Mouse (Mus musculus): Measurements from ENCODE around the gene Armt1. TPM values are rescaled to one million over a fixed set of nuclear protein-coding genes. Genes with fewer than 3 reads are reported as not detected.
"Not testable (repeated sequence)": the region's sequence is repeated elsewhere in the genome, so short reads cannot be mapped to it uniquely, and the experiment has no call there.

Gene Armt1
- polyA plus RNA-seq, 1 experiment: 7.3 TPM

GRCm38 (mm10) chr10:4433871-4434270, 1.6 kb downstream of the Armt1 start:
- DNase-seq (ENCODE audit: low read depth): not testable (repeated sequence)

- no peak for DNase-seq (ENCODE audit: low read depth)
These were observed 3.1 kb downstream of the Armt1 start for GRCm38 (mm10) chr10:4435416-4435815.

GRCm38 (mm10) chr10:4456409-4456808, 24.1 kb downstream of the Armt1 start:
- DNase-seq (ENCODE audit: low read depth): no peak

DNA sequence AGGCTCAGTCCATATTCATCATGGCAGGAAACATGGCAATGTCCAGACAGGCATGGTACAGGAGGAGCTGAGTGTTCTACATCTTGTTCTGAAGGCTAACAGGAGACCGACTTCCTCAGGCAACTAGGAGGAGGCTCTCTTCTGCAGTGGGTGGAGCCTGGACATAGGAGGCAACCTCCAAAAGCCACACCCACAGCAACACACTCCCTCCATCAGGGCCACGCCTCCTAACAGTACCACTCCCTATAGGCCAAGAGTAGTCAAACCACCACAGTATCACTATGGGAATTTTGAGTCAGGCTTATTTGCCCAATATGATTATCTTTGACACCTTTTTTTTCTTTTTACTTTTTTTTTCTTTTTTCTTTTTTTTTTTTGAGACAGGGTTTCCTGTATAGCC, 27.9 kb downstream of the Armt1 start:
- no peak for DNase-seq (ENCODE audit: low read depth)

DNA sequence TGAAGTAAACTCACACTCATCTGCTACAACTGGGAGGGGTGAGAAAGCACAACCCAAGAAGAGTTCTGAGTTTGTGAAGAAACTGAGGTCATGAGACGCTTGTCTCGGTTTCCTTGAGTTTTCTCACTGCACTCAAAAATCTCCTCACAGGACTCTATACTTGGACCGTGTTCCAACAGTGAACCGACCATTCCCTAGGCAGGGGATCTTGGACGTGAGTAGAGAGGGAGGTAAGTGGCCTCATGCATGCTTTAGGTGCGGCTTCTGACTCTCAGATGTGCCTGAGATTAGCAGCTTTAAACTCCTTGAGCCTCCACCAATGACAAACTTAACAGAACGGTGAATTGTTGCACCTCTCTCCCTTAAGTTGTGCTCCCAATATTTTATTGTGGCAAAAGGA, 33.5 kb downstream of the Armt1 start:
- DNase-seq (ENCODE audit: low read depth): no peak

DNA sequence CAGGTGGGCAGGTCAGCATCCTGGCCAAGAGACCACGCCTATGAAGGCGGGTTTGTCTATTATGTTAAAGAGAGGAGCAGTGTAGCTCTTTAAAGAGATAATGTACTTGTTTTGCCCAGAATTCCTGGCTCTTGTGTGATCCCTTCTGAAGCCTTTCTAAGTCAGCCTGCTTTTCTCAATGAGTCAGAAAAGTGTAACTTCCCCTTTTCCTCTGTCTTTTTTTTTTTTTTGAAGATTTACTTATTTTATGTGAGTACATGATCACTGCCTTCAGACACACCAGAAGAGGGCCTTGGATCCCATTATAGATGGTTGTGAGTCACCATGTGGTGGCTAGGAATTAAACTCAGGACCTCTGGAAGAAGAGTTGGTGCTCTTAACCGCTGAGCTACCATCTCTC, 37.1 kb downstream of the Armt1 start:
- no peak for DNase-seq (ENCODE audit: low read depth)

- DNase-seq (ENCODE audit: low read depth): no peak
These were observed 41.3 kb downstream of the Armt1 start for GRCm38 (mm10) chr10:4473591-4473993.

- DNase-seq (ENCODE audit: low read depth): peak; percentile 52
These were observed 43.2 kb downstream of the Armt1 start for GRCm38 (mm10) chr10:4475431-4475830.

GRCm38 (mm10) chr10:4476604-4477003, 44.3 kb downstream of the Armt1 start:
- no peak for DNase-seq (ENCODE audit: low read depth)

DNA sequence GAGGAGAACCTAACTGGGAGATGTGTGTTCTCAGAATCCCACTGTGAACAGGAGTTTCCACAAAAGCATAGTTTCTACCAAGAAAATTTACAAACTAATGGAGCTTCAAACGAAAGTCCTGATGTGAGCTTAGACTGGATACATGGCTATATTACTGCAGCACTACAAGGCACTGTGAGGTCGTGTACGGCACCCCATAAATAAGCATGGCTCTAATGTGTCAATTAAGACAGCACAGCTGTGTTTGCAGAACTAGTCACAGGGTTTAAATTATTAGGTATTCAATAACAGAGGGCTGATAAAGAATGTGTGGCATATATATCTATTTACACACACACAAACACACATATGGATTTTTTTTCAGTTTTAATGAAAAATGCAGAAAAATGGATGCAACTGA, 48.7 kb downstream of the Armt1 start:
- no peak for DNase-seq (ENCODE audit: low read depth)

GRCm38 (mm10) chr10:4481695-4482094, 49.4 kb downstream of the Armt1 start:
- DNase-seq (ENCODE audit: low read depth): no peak

DNA sequence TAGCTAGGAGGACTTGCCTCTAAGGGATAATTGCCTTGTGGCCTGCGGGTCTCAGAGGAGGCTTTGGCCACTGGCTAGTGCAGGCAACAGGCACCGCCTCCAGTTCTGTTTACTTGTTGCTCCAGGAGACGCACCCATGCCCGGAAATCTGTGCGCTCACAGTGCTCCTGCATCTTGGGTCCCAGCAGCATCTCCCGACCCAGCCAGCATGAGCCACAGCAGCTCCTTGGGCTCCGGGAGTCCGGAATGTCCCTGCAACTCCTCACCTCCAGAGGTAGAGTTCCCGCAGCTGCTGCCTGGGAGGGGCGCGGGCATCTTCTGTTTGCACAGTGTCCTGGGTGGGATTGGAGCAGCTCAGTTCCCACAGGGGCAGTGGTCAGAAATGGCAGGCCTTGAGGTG, 50.1 kb downstream of the Armt1 start, which contains the start of gene Ccdc170:
TSS of gene Ccdc170 (plus strand) at position 148 of the 400 bp plus-strand sequence.
- DNase-seq (ENCODE audit: low read depth): no peak

DNA sequence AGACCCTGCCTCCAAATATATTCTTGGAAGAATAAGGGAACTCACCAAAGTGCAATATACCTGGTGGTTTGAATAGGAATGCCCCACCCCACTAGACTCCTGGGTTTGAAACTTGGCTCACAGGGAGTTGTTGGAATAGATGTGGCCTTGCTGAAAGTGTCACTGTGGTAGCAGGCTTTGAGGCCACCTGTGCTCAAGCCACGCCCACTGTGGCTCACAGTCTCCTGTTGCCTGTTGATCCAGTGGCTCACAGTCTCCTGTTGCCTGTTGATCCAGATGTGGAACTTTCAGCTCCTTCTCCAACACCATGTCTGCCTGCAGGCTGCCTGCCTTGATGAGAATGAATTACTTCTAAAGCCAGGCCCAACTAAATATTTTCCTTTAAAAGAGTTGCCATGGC, 51.6 kb downstream of the Armt1 start:
- DNase-seq (ENCODE audit: low read depth): no peak

DNA sequence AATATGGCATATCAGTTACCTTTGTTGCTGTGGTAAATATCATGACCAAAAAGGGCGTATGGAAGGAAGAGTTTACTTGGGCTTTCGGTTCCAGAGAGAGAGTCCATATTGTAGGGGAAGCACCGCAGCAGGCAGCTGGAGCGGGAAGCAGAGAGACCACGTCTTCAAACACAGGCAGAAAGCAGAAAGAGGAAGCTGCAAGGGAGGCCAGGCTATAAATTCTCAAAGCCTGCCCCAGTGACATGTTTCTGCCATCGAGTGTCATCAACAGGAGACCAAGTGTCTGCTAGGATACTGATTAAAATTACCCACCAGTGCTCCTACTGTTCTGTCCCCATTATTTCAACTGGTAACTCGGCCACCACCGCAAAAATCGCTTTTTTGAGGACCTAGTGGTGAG, 52.7 kb downstream of the Armt1 start:
- no peak for DNase-seq (ENCODE audit: low read depth)

GRCm38 (mm10) chr10:4489865-4490264, 57.6 kb downstream of the Armt1 start:
- no peak for DNase-seq (ENCODE audit: low read depth)

DNA sequence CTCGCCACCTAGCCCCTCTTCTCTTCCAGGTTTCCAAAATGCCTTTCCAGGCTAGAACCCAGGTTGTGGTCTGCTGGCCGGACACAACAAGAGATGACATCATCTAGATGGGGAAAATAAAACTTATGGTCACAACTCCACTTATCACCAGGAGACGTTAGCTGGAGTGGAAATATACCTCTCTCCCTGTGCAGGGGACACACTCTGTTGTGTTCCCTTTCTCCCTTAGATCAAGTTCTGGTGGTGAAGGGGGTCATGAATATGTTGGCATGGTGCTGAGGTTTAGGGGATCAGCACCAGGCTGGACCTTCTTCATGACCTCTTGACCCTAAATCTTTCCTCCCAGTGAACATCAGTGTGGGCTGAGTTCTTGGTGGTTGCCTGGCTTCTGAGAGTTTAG, 59.0 kb downstream of the Armt1 start:
- no peak for DNase-seq (ENCODE audit: low read depth)

DNA sequence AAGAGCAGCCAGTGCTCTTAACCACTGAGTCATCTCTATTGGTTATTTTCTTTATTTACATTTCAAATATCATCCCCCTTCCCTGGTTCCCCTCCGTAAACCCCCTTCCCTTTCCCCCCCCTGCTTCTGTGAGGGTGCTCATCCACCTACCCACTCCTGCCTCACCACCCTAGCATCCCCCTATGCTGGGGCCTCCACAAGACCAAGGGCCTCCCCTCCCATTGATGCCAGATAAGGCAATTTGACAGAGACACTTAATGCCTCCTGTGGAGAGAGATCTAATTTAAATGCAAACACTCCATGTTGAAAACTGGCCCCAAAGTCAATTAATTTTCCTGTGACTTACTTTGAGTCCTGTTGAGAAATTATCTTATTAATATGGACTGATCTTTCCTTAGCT, 59.8 kb downstream of the Armt1 start:
- no peak for DNase-seq (ENCODE audit: low read depth)

DNA sequence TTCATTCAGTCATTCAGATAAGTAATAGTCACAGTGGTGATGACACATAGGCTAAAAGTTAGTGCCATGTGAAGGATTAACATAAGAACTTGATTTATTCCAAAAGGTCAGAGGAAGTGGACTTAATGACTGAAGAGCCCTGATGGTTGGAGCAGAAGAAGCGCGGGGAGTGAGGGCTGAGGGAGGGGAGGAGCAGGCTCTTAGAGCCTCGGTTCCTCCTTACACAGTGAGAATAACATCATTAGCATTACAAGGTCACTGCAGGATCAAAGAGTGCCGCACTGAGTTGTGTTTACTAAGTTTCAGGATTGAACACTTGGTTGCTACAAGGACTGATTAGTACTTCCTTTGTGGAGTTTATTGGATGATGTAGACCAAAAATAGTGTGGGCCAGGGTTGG, 60.6 kb downstream of the Armt1 start:
- DNase-seq (ENCODE audit: low read depth): no peak

GRCm38 (mm10) chr10:4503251-4503650, 71.0 kb downstream of the Armt1 start:
- DNase-seq (ENCODE audit: low read depth): no peak

Other genes starting within 250 kb of the Armt1 start
- 22.1 and 23.6 TPM in 2 replicates for gene Akap12, start 166.1 kb upstream of the Armt1 start, polyA plus RNA-seq (2012; rRNA removed)
- 7.9 and 8.5 TPM in 2 replicates for gene Zbtb2, start 44.4 kb upstream of the Armt1 start, polyA plus RNA-seq (2012; rRNA removed)
- 30.1 and 31.0 TPM in 2 replicates for gene Rmnd1, start 79 bp upstream of the Armt1 start, polyA plus RNA-seq (2012; rRNA removed)
- gene Ccdc170, start 50.0 kb downstream of the Armt1 start, polyA plus RNA-seq (2012; rRNA removed): 0.69 and 0.72 TPM in 2 replicates
- 23.3 and 33.0 TPM in 2 replicates for gene Esr1, start 179.1 kb downstream of the Armt1 start, polyA plus RNA-seq (2012; rRNA removed)